Mouse (Mus musculus) G1E (cell line): ENCODE results near the gene Ankrd35.

Experiments used
- CTCF ChIP-seq: IDR thresholded peaks from 2 replicates; pipeline ENCODE4 v1.5.1; 2012; ENCODE audit warnings: low read depth, low read length, inconsistent platforms, mixed read lengths
- GATA1 ChIP-seq: IDR thresholded peaks from 2 replicates; pipeline ENCODE4 v1.6.1; 2012; ENCODE audit warnings: borderline replicate concordance, low read length, inconsistent platforms, mixed read lengths
- POLR2AphosphoS5 ChIP-seq: IDR thresholded peaks from 2 replicates; pipeline ENCODE4 v1.6.1; 2012; ENCODE audit warnings: low read depth, low read length, inconsistent platforms; ENCODE audit not compliant: insufficient replicate concordance

GRCm38 (mm10) chr3:96729403-96729784, 59.5 kb downstream of the Ankrd35 start:
- TF ChIP-seq CTCF (no peak), GATA1 (no peak), POLR2AphosphoS5 (no peak)
